Mouse (Mus musculus) adrenal gland, adult 8-10 months (tissue): ENCODE data around the gene Tmed4. TPM values are rescaled to one million over a fixed set of nuclear protein-coding genes. Genes with fewer than 3 reads are reported as not detected.
A peak's percentile ranks its signal among the peaks of the same experiment; 100 is the strongest.

Source experiments
- DNase-seq: peaks from one replicate; pipeline ENCODE4 v3.0.0; 2022
- total RNA-seq, 4 experiments: library from RNA; stranded (reverse); gene quantifications; 2 replicates each; pipeline ENCODE4 v1.2.4; 2022

Tmed4 gene
- total RNA-seq = 100 to 1,000 TPM; 116 to 136 (median 128) TPM

DNA sequence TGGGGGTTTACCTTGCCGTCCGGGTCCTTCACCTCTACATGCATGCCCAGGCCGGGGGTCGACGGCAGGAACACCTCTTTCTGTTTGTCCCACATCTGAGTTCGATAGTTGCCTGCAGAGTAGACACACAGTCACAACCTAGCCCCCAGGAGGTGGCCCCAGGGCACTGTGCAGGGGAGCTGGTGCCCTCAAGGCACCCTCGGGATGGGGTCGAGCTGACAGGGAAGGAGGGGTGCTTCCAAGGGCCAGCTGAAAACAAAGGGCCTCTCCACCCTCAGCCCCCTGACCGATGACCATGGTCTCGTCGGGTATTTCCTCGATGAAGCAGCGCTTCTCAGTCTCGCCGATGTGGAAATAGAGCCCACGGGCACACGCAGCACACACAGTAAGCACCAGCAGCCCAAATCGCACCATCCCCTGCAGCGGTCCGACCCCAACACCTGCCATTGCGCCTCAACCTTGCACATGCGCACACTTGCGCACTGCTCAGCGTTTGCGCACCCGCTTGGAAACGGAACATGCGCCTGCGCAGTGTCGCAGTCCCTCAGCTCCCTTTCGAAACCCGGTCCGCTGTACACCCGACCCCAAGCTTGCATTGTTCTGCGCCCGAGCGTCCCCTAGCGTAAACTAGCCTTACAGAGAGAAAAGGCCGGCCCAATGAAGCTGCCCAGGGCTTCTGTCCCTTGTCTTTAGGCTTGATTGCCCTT, at the start of gene Tmed4:
Tmed4 (minus strand) TSS at position 484 of the 707 bp plus-strand sequence.
- DNase-seq = peak; percentile 97

DNA sequence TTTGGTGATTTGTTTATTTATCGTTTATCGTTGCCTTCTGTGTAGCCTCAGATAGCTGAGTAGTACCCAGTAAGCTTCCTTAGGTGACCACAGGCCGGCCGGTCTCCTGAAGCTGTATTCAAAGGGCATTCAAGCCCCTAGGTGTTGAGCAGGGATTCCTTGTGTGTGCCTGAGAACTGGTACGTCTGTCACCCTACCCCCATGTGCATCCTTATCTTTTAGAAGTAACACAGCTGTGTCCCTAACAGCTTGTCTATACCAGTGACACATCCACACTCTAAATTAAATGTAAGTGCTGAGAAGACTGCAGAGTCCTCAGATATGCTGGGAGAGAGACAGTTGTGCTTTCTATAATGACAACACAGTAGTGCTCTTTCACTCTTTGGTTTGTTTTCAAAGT, 48.7 kb upstream of the Tmed4 start:
- no peak for DNase-seq

DNA sequence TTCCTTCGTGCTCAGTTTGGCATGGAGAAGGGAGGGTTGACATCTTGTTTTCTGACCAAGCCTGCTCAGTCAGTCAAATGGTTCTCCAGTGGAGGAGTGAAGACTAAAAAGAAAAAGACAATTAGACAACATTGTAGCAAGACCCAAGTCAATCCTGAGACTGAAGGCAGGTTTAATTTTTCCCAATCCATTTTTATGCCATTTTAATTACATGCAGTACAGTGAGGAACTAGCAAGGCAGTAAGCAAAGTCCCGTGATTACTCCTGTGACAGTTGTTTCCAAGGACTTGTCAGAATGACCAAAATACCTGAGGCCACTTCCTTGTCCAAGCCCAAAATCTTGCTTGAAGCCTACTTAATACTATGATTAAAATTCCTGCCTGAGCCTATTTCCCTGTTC, 47.4 kb upstream of the Tmed4 start:
- no peak for DNase-seq

DNA sequence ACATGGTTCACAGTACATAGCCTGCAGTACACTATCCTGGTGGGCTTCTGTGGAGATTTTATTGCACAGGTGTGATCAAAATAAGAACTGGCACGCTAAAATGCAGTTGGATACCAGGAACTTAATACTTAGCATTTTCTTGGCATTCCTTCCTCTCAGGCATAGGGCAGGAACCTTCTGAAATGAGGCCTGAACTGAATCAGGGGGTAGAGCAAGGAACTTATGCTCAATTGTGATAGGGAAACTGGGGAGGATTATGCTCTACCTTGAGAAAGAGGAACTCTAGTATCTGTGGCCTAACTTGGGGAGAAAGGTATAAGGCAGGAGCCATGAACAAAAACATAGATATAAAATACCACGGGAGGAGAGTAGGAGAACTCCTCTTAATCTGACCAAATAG, 44.7 kb upstream of the Tmed4 start:
- DNase-seq = no peak

DNA sequence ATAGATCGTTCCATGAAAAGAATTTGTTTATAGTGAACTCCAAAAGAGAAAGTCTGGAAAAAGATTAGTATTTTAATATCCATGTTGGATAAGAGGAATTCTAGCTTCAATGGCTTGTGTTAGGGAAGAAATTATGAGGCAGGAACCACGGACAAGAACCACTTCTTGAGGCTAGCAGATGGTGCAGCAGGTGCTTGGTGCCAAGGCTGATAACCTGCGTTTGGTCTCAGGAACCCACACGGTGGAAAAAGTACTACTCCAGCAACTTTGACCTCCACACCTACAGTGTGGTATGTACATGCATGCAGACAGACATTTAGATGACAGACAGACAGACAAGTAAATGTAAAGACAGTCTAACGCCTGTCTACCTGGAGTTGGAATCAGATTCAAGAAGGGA, 43.9 kb upstream of the Tmed4 start:
- no peak for DNase-seq

DNA sequence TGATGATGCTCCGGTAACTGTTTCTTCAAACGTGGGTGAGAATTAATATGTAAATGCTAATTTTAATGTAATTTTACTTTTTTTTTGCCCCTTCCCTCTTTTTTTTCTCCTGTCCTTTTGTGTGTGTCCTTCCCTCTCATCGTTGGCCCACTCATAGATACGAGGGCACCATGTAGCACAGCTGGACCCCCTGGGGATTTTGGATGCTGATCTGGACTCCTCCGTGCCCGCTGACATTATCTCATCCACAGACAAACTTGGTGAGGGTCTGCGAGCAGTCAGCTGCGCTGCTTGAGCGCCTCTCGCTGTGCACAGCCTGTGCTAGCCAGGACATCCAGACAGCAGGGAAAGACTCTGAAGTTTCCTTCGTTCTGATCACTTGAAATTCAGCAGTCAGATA, 42.2 kb upstream of the Tmed4 start:
- DNase-seq = no peak

DNA sequence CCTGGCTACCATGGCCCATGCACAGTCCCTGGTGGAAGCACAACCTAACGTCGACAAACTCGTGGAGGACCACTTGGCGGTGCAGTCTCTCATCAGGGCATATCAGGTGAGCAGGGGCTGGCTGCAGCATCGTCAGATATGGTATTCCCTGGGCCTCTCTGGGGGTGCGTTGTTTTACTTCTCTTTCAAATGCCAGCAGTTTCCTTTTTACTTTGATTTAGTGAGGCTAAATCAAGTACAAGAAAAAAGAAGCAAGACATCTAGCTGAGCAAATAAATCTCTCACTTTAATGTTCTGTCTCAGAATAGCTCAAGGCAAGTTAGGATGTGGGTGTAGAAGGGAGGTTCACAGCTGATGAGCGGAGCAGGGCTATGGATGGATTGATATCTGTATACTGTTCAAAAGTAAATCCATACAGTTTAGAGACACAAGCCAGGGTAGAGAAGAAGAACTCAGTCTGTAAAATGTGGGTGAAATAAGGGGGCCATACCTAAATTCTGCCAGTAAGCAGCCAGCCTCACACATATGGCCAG, 39.3 kb upstream of the Tmed4 start:
- no peak for DNase-seq

DNA sequence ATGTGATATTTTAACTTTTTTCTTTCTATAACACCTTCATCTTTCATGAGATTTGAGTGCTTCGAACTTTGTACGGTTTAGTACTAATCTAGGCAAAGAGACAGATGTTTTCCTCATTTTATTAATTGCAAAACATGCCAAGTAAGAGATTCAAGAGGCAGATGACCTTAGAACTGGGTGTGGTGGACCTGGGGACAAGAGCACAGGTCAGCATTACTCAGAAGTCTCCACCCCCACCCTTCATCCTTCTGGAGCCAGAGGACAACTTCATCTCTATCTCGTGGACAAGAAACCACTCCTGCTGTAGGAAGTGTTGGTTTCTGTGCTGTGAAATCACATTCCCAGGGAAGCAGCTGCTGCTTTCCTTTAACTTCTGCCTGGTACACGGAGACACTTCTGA, 33.5 kb upstream of the Tmed4 start:
- DNase-seq = no peak

DNA sequence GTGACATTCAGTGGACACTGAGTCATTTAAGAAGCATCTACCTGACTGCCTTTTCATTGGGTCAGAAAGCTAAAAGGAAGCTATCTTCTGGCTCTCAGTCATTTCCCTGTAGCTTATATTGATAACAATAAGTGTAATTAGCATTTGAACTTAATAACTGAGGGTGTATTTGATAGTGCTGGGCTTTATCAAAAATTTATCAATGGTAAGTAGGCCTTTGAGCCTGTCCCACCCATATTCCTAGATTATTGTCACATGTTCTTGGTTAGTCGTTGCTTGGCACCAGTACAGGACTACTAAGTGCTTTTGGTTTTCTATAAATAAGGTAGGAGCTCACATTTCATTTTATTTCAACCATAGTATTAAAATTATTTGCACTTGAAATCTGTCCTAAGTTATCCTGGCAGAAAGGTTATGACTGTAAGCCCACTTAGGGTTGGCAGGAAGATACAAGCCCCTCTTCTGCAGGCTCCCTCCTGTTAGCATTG, 31.3 kb upstream of the Tmed4 start:
- DNase-seq = no peak

DNA sequence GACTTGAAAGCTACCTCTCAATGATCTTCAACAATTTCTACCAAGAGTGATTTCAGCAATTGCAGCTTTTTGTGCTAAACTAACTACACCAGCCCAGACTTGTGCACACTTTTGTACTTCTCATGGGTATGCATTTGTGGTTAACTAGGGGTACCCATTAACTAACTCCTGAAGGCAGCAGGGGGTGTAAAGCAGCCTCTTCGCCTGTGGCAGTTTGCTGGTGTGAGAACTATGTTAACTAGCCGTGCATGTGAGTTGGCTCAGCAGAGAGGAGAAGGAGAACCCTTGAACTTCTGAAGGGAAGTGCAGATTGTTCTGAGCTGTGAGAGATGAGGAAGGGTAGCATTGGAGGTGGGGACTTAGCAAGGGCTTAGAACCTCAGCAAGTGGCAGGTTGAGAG, 28.1 kb upstream of the Tmed4 start:
- DNase-seq = no peak

DNA sequence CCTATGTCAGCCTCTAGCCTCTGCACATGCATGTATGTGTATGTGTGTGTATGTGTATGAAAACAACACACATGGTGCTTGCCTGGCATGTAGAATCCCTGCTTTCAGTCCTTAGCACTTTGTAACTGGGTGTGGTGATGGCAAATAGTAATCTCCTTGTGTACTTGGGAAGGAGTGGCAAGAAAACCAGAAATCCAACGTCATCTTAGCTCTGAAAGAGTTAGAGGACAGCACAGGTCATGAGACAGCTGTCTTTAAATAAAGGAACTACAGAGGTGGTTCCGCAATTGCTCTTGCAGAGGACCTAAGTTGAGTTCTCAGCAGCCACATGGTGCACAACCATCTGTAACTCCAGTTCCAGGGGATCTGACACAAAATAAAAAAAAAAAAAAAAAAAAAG, 24.8 kb upstream of the Tmed4 start:
- DNase-seq = no peak

DNA sequence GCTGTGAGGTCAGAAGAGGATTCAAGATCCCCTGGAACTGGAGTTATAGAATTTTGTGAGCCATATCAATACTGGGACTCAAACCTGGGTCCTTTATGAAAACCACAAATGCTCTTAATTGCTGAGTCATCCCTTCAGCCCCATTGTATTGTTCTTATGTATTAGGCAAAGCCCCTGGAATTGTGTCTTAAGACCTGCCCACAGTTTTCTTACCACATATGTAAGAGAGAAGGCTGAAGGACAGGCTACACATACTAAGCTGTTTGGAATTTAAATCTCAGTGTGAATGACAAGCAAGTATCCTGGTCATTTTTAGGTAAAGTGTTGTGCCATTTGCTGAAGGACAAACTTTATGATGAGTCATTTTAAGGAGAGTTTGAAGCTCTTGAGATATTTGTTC, 21.4 kb upstream of the Tmed4 start:
- no peak for DNase-seq

DNA sequence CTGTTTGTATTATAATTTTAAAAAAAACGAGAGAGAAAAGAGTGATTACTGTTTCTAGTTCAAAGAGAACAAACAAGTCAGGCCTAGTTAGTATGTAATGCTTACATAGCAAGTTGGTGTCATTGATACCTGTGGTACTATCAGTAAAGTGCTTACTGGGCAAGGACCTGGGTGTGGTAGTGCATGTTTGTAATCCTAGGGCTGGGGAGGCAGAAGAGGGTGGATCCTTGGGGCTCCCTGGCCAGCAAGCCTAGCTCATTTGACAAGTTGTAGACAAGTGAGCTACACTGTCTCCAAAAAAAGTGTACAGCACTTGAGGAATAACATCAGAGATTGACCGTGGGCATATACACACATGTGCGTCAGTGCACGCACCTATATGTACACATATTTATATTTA, 20.0 kb upstream of the Tmed4 start:
- DNase-seq = no peak

DNA sequence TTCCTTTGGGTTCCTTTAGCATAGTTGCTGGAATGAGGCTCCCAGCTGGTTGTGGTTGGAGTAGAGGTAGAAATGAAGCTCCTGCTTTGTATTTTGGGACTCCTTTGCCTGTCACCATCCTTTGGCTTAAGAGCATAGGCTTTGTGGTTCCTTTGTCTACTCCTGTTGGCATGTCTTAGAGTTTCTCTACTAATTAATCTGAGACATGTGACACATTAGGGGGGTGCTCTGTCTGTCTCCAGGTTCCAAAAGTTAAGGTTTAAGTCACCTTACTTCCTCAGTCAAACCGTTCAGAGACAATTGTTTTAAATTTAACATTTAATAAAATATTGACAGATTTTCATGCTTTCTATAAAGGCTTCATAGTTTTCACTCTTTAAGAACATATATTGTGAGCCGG, 18.9 kb upstream of the Tmed4 start:
- DNase-seq = no peak

DNA sequence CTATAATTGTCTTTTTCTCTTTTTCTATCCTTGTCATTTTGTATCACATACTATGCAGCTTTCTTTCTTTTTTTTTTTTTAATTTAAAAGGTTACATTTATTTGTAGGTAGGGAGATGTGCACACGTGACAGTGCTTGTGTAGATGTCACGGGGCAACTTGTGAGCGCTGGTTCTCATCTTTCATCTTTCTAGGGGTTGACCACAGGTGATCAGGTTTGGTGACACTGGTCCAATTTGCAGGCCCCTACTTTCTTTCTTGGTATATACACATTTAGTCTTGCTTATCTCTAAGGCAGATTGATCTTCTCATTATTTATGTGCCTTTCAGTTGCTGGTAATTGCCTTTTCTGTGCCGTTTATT, 18.3 kb upstream of the Tmed4 start:
- DNase-seq = no peak

DNA sequence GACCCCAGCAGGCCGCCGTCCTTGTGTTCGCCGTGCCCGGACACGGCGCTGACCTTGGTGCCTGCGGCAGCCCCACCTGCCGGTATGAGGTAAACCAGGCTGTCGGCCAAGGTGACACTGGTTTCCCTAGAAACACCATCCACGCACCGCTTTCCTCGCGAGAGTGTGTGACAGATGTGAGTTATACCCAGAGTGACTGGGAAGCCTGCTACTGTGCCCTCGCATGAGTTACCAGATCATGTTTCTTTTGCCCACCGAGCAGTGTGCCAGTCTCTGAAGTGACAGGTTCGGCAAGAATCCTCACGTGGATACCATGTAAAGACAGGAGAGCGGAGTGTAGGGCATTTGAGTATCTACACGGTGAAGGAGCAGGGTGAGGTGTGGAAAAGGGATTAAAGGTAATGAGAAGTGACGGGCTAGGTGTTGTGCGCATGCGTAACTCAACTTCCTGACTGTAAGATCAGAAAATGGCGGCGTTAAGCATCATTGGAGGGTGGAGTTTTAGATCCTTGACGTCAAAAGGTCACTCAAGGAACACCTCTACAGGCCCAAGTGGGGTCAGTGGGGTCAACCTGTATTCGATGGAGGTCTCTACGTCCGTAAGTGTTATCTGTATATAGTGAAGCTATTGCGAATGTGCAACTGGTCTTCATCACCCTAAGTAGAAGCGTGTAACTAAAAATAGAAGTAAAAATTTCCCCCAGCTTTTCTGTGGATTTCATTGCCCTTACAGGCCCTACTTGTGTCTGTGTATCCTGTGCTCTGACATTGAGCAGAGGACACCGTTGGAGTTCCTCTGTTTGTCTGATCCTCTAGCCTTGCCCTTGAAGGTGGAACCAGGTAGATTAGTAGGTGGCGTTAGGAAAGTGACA, 17.7 kb upstream of the Tmed4 start:
- peak; percentile 64 for DNase-seq

DNA sequence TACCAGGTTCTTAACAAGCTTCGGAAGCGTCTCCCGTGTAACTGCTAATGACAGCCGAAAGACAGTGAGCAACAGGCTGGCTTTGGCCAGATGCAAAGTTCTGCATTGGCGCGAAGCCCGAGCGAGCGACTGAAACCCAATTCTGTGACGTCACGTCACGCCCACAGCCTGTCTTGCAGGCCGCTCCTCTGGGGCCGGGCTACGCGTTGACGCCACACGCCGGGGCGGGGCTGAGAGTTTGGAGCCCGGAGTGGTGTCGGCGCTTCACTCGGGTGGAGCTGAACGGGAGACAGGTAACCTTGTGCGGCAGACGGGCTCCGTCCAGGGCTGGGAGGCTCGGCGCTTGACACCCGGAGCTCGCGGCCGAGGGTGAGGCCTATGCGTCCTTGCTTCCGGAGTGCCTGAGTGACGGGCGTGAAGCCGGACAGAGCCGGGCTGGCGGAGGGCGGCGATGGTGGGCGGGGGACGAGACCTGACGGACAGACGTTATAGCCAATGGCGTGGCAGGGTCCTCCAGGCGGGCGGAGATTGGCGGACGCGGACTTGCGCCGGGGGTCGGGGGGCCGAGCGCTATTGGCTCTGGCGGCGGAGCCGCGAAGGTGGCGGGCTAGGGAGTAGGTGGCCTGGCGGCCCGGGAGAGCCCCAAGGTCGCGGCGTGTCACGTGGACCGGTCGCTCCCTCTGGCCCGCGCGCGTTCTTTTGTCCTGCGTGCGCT, 16.9 kb upstream of the Tmed4 start, which contains the start of gene Ogdh:
Ogdh (plus strand) TSS at position 233 of the 715 bp plus-strand sequence.
- peak; percentile 98 for DNase-seq

DNA sequence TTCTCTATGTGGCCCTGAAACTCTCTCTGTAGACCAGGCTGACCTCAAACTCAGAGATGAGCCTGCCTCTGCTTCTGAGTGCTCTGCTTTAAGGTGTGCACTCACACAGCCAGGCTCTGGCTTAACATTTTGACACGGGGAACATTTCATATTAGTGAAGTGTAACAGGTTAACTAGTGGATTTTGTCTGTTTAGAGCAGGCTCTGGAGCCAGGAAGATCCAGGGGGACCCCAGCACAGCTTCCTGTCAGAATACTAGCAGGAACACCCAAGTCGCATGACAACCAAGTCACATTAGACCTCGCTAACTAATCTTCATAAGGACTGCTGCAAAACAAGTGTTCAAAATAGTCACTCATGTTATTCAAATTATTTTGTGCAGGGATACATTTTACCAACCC, 16.2 kb upstream of the Tmed4 start:
- DNase-seq = no peak

DNA sequence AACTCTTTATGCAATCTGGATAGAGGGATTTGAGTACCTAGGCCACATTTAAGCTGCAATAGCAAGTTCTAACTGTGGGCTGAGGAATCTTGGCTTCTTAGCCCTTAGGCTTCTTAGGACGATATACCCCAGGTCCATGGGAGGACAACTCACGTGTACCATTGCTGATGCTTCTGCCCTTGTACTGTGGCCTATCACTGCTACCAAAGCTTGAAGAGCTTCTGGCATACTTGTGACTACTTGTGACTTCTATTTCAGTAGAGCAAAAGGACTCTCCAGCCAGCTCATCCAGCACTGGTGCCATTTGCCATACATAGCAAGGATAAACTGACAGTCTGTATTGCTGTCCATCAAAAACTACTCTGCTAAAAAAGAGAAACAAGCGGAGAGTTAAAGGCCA, 15.5 kb upstream of the Tmed4 start:
- no peak for DNase-seq

DNA sequence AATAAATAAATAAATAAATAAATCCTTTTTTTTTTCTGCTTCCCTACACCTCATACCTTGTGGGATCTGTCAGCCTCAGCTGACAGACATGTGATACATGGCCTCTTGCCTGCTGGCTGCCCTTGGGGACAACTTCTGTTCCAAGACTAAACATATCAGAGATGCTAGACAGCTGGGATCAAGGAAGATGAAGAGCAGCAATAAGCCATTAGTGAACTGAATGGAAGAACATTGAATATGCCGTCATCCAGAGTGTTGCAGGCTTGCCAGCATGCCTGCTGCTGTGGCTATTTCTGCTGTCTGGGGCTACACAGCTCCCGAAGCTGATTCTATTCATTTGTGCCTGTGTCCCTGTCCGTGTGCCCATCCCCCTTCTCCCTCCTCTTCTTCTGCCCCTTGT, 8.3 kb upstream of the Tmed4 start:
- no peak for DNase-seq

DNA sequence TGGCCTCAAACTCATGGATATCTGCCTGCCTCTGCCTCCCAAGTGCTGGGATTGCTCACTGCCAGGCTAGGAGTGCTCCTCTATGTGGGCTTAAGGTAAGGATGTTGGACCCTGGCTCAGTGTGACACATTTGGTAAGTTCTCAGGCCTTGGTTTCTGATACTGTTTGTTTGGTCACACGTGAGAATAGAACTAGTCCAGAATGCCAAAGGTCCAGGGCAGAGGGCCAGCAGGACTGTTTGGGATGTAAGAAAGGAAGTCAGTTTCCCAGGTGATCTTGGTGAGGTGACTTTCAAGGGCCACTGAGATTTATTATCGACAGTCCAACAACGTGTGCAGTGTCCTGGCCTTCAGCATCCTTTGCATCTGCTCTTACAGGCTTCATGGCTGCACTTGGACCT, 1.8 kb upstream of the Tmed4 start:
- no peak for DNase-seq

DNA sequence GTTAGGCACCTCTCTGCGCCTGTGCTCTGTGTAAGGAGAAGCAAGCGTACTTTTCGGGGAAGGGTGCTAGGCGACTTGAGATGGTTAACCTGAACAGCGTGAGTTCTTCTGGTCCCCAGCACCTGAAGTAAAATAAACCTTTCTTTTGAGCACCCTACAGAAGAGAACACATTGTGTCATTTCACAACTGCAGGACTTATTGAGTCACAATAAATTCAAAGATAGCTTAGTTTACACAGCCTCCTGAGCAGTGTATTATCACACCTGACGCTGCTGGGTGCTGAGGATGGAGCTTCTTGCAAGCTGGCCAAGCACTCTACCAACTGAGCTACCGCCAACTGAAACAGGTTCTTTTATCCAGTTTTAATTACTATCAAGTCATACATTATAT, 419 bp upstream of the Tmed4 start:
- no peak for DNase-seq

DNA sequence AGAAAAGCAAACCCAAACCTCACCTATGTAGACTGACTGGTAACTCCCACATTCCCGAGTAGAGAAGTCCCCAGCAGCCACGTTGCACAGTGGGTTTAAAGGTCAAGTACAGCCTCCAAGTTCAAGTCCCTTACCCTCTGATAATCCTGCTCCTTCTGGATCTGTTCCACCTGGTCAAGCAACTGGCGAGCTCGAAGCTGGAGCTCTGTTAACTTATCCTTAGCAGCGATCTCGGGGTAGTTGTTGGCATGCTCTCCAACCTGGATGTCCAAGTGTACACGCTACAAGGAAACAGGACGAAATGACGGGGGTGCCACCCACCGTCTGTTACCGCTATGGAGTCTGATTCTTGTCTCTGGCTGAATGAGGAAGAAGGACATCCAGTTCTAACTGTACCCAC, 1.1 kb downstream of the Tmed4 start:
- DNase-seq = no peak
